Mouse (Mus musculus): ENCODE results near the gene Timm8a1.

The Timm8a1 gene

DNA sequence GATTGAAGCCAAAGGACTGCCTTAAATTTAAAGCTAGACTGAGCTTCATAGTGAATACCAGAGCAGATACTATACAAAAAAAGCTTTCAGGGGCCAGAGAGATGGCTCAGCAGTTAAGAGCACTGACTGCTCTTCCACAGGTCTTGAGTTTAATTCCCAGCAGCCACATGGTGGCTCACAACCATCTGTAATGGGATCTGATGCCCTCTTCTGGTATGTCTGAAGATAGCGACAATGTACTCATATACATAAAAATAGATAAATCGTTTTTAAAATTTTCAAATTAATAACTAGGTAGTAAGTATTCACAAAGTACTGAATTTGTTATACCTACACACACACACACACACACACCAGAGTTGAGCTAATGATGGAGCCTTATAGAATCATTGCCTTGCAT is 8.3 kb downstream of the Timm8a1 start:
- no peak for DNase-seq (ENCODE audit: inconsistent age in 2 of 2, low spot score in 1 of 2)

DNA sequence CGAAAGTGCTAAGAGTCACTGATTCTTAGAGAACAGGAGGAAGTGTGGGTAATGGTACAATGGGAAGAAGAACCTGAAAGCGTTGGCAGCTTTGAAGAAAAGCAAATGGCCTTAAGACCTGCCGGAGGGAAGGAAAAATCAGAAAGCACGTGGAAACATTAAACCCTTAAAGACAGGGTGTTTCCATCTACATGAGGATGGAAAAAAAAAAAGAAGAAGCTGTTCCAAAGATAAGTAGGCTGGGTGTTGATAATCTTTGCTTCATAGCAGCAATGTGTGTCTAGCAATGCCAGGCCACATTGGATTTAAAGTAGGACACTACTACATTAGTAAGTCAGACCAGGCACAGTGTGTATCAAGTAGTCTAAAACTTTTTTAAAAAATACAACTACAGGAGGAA is 16.4 kb downstream of the Timm8a1 start:
- no peak for DNase-seq (ENCODE audit: inconsistent age in 2 of 2, low spot score in 1 of 2)

DNA sequence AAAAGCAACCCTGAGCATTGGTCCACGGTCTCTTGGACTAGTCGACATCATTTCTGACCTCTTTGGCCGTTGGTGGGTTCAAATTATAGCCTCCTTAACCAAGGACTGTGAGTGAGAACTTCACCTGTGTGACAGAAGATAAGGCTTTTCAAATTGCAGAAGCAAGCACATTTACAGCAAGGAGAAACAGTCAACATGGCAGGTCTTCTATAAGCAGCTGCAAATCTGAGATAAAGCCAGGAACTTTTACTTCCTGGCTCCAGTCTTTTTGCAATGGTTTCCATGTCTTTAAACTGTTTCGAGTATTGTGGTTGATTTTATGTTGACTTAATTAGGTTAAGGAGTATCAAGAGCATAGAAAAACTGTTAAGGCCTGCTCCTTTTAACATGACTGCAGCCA is 17.9 kb downstream of the Timm8a1 start:
- DNase-seq (ENCODE audit: inconsistent age in 2 of 2, low spot score in 1 of 2): no peak

DNA sequence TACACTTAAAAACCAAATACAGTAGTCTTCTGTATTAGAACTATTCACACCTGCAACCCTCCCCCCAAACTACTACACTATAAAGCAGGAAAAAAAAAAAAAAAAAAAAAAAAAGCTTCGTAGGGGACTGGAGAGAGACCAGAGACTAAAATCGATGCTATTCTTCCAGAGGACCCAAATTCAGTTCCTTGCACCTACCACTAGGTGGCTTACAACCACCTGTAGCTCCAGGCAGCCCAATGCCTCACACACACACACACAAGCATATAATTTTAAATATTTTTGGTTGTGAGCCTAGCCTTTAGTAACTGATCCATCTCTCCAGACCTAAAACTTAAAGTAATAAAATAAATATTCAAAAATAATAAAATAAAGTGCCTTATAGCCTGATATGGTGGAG is 32.2 kb downstream of the Timm8a1 start:
- no peak for DNase-seq (ENCODE audit: inconsistent age in 2 of 2, low spot score in 1 of 2)

DNA sequence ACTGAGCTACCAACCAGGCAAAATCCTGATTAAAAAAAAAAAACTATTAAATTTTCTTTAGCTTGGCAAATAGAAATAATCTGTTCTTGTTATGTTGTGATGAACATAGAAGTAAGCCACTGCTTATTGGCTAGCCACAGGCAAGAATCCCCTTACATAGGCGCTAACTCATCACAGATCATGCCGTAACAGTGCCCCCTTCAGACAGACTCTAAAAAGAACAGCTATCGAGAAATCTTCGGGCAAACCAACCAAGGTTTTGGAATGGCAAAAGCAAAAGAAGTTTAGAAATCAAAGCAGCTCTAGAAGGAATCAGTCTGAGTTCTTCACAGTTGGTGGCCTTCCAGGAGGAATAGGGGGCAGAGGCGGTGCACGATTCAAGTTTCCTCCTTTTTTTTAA is 33.7 kb downstream of the Timm8a1 start:
- no peak for DNase-seq (ENCODE audit: inconsistent age in 2 of 2, low spot score in 1 of 2)

DNA sequence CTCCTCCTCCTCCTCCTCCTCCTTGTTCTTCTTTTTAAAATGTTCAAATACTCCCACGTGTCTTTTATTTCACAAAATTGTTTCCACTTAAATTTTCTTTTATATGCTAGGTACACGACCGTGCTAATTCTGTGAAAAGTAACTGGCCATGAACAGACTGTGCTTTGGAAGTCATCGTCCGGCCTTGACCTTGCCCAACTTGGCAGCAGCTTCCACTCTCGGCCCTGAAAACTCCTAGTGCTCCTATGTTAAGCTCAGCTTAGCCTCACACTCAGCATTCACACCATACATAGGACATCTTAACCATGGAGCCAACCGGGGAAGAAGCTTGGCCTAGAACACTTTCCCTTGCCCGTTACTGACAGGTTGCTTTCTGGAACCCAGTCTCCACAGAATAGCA is 41.0 kb downstream of the Timm8a1 start:
- DNase-seq (ENCODE audit: inconsistent age in 2 of 2, low spot score in 1 of 2): peak; percentile 80 to 84

Data from adrenal gland, adult (tissue).